In genomic region chr8:10230746-10231369, GRCm38 (mm10) we compare ENCODE assay signal across 9 mouse cellular contexts.
DNase-seq lines count a peak whose midpoint lies in the region; ATAC-seq and TF ChIP-seq lines count a peak whose summit lies in the region.
"Had no signal": no experiment of that assay in that cellular context is flagged by ENCODE, and none has a peak within 500 bp of the region (broad histone marks: within the 10 kb centered on the region; RNA-seq: fewer than 3 reads in every experiment).

No protein-coding gene starts in this region.

- peak; percentile 83 for TF ChIP-seq CTCF in intestine, postnatal 0 days (IDR thresholded peaks at IDR 0.05; ENCODE audit: low read depth)

- H3K27me3 ChIP-seq in intestine, postnatal 0 days (replicated peaks; ENCODE audit: control insufficient read depth, insufficient read depth, low read length) = no peaks in the 10 kb centered on the region
- H3K27me3 ChIP-seq in intestine, embryonic 15.5 days (replicated peaks) = no peaks in the 10 kb centered on the region
- no peaks in the 10 kb centered on the region for H3K27me3 ChIP-seq in limb, embryonic 14.5 days (ENCODE audit: control insufficient read depth, insufficient read depth, low read length)
- H3K27me3 ChIP-seq: limb, embryonic 15.5 days had no signal

- no peaks in the 10 kb centered on the region for H3K36me3 ChIP-seq in intestine, postnatal 0 days (ENCODE audit: control insufficient read depth, insufficient read depth)
- H3K36me3 ChIP-seq in intestine, embryonic 15.5 days = no peaks in the 10 kb centered on the region
- no peaks in the 10 kb centered on the region for H3K36me3 ChIP-seq in limb, embryonic 14.5 days (ENCODE audit: control insufficient read depth, insufficient read depth, low read length)
- H3K36me3 ChIP-seq: limb, embryonic 15.5 days had no signal

- H3K9ac ChIP-seq in intestine, postnatal 0 days (ENCODE audit: low read depth, low read length) = no peak overlapping the region
- H3K9ac ChIP-seq in intestine, embryonic 15.5 days = no peak overlapping the region
- H3K9ac ChIP-seq in limb, embryonic 14.5 days (ENCODE audit: low read depth, low read length, severe bottlenecking) = no peak overlapping the region
- H3K9ac ChIP-seq: limb, embryonic 15.5 days had no signal

- WGBS in intestine, postnatal 0 days = 64% methylated on average over 8 of the region's 8 CpGs
- WGBS in intestine, embryonic 15.5 days = 58% methylated on average over 8 of the region's 8 CpGs
- 52% methylated on average over 8 of the region's 8 CpGs for WGBS in limb, embryonic 14.5 days

- H3K4me1 ChIP-seq in intestine, postnatal 0 days (replicated peaks; ENCODE audit: control insufficient read depth, insufficient read depth, low read length) = no peaks in the 10 kb centered on the region
- H3K4me1 ChIP-seq in intestine, embryonic 15.5 days (replicated peaks) = no peaks in the 10 kb centered on the region
- no peaks in the 10 kb centered on the region for H3K4me1 ChIP-seq in limb, embryonic 14.5 days (ENCODE audit: control insufficient read depth, insufficient read depth, low read length)
- H3K4me1 ChIP-seq: limb, embryonic 15.5 days had no signal

- H3K27ac ChIP-seq in intestine, postnatal 0 days (ENCODE audit: low read depth, low read length) = no peak overlapping the region
- no peak overlapping the region for H3K27ac ChIP-seq in intestine, embryonic 15.5 days
- no peak overlapping the region for H3K27ac ChIP-seq in limb, embryonic 14.5 days (replicated peaks; ENCODE audit: low read depth, low read length)
- H3K27ac ChIP-seq: limb, embryonic 15.5 days had no signal

- H3K4me3 ChIP-seq in intestine, postnatal 0 days (ENCODE audit: low read depth, low read length) = no peak overlapping the region
- no peak overlapping the region for H3K4me3 ChIP-seq in intestine, embryonic 15.5 days (replicated peaks)
- H3K4me3 ChIP-seq in limb, embryonic 14.5 days (replicated peaks; ENCODE audit: low read length) = no peak overlapping the region
- H3K4me3 ChIP-seq: limb, embryonic 15.5 days had no signal

- DNase-seq in Muller cell, postnatal 12 days (ENCODE audit: inconsistent ontology term) = peak; percentile 11
- peak; percentile 85 for DNase-seq in embryo, embryonic 10.5 days (ENCODE audit: low spot score)
- DNase-seq in induced T-regulatory cell, adult 2 months (ENCODE audit: low read depth) = peak; percentile 48
- peak; percentile 63 for DNase-seq in limb, embryonic 14.5 days (ENCODE audit: low spot score)
- DNase-seq in right cerebral cortex, adult 18-20 months = peak; percentile 47
- DNase-seq in urinary bladder, postnatal 4 days (ENCODE audit: low spot score in 2 of 2) = no peak

- TF ChIP-seq POLR2A in limb, embryonic 14.5 days (IDR thresholded peaks at IDR 0.05; ENCODE audit: borderline replicate concordance, extremely low read depth, insufficient read depth, insufficient read length) = no peak

- no peak overlapping the region for H3K4me2 ChIP-seq in intestine, postnatal 0 days (replicated peaks; ENCODE audit: low read depth)
- no peak overlapping the region for H3K4me2 ChIP-seq in intestine, embryonic 15.5 days (replicated peaks)
- no peak overlapping the region for H3K4me2 ChIP-seq in limb, embryonic 14.5 days (replicated peaks; ENCODE audit: low read depth, low read length, severe bottlenecking)
- H3K4me2 ChIP-seq: limb, embryonic 15.5 days had no signal

- no peak for ATAC-seq in intestine, postnatal 0 days
- no peak for ATAC-seq in intestine, embryonic 15.5 days
- no peak; the same call in 1 of the 2 replicates for ATAC-seq in limb, embryonic 14.5 days (ENCODE audit: low FRiP score, low read depth)

- no peaks in the 10 kb centered on the region for H3K9me3 ChIP-seq in intestine, postnatal 0 days (ENCODE audit: control insufficient read depth)
- no peaks in the 10 kb centered on the region for H3K9me3 ChIP-seq in intestine, embryonic 15.5 days
- no peaks in the 10 kb centered on the region for H3K9me3 ChIP-seq in limb, embryonic 14.5 days (ENCODE audit: control insufficient read depth, low read length)
- H3K9me3 ChIP-seq: limb, embryonic 15.5 days had no signal

Comparison
In these comparisons a context has a peak if more than half of its experiments do, and no peak if none do; other contexts are left out.
1. DNase-seq: peak in Muller cell, postnatal 12 days (single experiment), embryo, embryonic 10.5 days (single experiment), induced T-regulatory cell, adult 2 months (single experiment), limb, embryonic 14.5 days (single experiment) and right cerebral cortex, adult 18-20 months (single experiment); none in urinary bladder, postnatal 4 days (0 of 2).